Mouse (Mus musculus) midbrain, embryonic 12.5 days (tissue): ENCODE results near the gene Fzd1. TPM values are rescaled to one million over a fixed set of nuclear protein-coding genes. Genes with fewer than 3 reads are reported as not detected.

Experiments used
- ATAC-seq: fragments of 200-750 bp; cut with Nextera tagmentation; 2 replicates; pipeline ENCODE4 v1.8.0; 2017; ENCODE audit warnings: low read depth, moderate TSS enrichment, moderate library complexity; ENCODE audit not compliant: low FRiP score
- H3K27ac ChIP-seq: fragments of 300-500 bp; sonication (generic); replicated peaks from 2 replicates; pipeline ENCODE4 v1.5.1; 2016; ENCODE audit warnings: mild to moderate bottlenecking
- H3K27me3 ChIP-seq: fragments of 300-500 bp; sonication (generic); 2 replicates; pipeline ENCODE4 v1.6.1; 2016; ENCODE audit warnings: mild to moderate bottlenecking
- H3K36me3 ChIP-seq: fragments of 300-500 bp; sonication (generic); 2 replicates; pipeline ENCODE4 v1.6.1; 2016
- H3K4me1 ChIP-seq: fragments of 300-500 bp; sonication (generic); 2 replicates; pipeline ENCODE4 v1.6.1; 2016
- H3K4me2 ChIP-seq: fragments of 300-500 bp; sonication (generic); replicated peaks from 2 replicates; pipeline ENCODE4 v1.6.1; 2016; ENCODE audit warnings: mild to moderate bottlenecking, moderate library complexity
- H3K4me3 ChIP-seq: fragments of 300-500 bp; sonication (generic); 2 replicates; pipeline ENCODE4 v1.5.1; 2016; ENCODE audit warnings: mild to moderate bottlenecking
- H3K9ac ChIP-seq: fragments of 300-500 bp; sonication (generic); replicated peaks from 2 replicates; pipeline ENCODE4 v1.6.1; 2016; ENCODE audit warnings: mild to moderate bottlenecking, moderate library complexity
- H3K9me3 ChIP-seq: fragments of 300-500 bp; sonication (generic); 2 replicates; pipeline ENCODE4 v1.6.1; 2016; ENCODE audit warnings: mild to moderate bottlenecking
- WGBS: fragments of 180-500 bp; shearing (Covaris S2); methylation state at CpG from one replicate; pipeline ENCODE4 v1.1.7; 2016; 5-methylcytosine and 5-hydroxymethylcytosine counted together
- polyA plus RNA-seq: library from polyadenylated mRNA; unstranded; fragments of >200 nt; fragmentation: Nextera tagmentation; extraction: Ambion mirVana; gene quantifications from 2 replicates; pipeline ENCODE4 v1.2.1, GENCODE M21; 2016

Gene Fzd1
- polyA plus RNA-seq, 1 experiment from 2014 or later, result 60.9 TPM

- no peaks in the 10 kb centered on the region for H3K27me3 ChIP-seq
- no peak for ATAC-seq
- H3K9ac ChIP-seq, result no peak overlapping the region
- H3K36me3 ChIP-seq, result no peaks in the 10 kb centered on the region
- no peak overlapping the region for H3K27ac ChIP-seq
- no peaks in the 10 kb centered on the region for H3K9me3 ChIP-seq
- no peak overlapping the region for H3K4me3 ChIP-seq
- peaks cover 12% of the 10 kb centered on the region for H3K4me1 ChIP-seq
- H3K4me2 ChIP-seq, result no peak overlapping the region
- whole genome bisulfite sequencing, result 85% methylated on average over 1 of the region's 1 CpGs
These were observed 12.8 kb upstream of the Fzd1 start for GRCm38 (mm10) chr5:4770609-4771008.

DNA sequence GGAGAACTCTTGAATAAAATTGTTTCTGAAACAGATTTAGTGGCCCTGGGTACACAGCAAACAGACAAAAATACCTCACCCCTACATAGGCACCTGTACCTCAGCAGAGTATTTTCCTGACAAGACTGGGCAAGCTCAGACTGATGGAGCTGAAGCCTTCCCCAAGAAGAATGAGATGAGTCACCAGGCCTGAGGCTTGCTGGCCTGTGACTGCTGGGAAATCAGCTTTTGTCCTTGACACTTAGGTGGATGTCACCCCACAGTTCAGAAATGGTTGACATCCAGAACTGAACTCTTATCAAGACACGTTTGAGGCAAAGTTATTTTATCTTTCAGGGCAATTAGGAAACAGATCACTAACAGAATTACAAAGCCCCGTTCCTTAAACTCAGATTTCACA, 10.1 kb upstream of the Fzd1 start:
- no peak for ATAC-seq
- Histone ChIP-seq H3K27ac (no peak overlapping the region), H3K4me2 (no peak overlapping the region), H3K9ac (no peak overlapping the region), H3K9me3 (no peaks in the 10 kb centered on the region), H3K36me3 (no peaks in the 10 kb centered on the region), H3K4me1 (no peaks in the 10 kb centered on the region), H3K27me3 (no peaks in the 10 kb centered on the region), H3K4me3 (no peak overlapping the region)
- WGBS, result 79% methylated on average over 2 of the region's 2 CpGs

GRCm38 (mm10) chr5:4766719-4767118, 8.9 kb upstream of the Fzd1 start:
- H3K9me3 ChIP-seq, result no peaks in the 10 kb centered on the region
- no peak overlapping the region for H3K9ac ChIP-seq
- no peaks in the 10 kb centered on the region for H3K27me3 ChIP-seq
- no peak overlapping the region for H3K27ac ChIP-seq
- no peak for ATAC-seq
- WGBS, result 71% methylated on average over 5 of the region's 5 CpGs
- H3K4me2 ChIP-seq, result no peak overlapping the region
- H3K36me3 ChIP-seq, result no peaks in the 10 kb centered on the region
- no peaks in the 10 kb centered on the region for H3K4me1 ChIP-seq
- no peak overlapping the region for H3K4me3 ChIP-seq

DNA sequence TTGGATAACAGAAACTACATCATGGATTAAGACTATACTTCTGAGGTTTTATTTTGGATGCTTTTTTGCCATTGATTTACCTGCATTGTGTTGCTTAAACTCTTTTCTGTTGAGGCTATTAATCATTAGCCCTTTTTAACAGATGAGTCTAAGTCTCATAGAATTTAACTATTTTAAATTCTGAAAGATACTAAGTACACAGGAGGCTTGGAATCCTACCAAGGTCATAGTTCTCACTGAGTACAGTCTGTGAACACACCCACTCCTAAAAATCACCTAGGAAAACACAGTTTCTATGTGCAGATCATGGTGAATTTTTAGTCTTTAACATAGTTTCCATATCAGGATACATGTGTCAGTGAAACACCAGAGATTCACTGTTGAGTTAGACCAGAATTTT, 4.1 kb upstream of the Fzd1 start:
- no peak overlapping the region for H3K4me2 ChIP-seq
- peaks cover 10% of the 10 kb centered on the region for H3K27me3 ChIP-seq
- H3K4me3 ChIP-seq, result no peak overlapping the region
- H3K36me3 ChIP-seq, result no peaks in the 10 kb centered on the region
- H3K9ac ChIP-seq, result no peak overlapping the region
- no peak overlapping the region for H3K27ac ChIP-seq
- no peaks in the 10 kb centered on the region for H3K9me3 ChIP-seq
- H3K4me1 ChIP-seq, result peaks cover 11% of the 10 kb centered on the region
- no peak for ATAC-seq

DNA sequence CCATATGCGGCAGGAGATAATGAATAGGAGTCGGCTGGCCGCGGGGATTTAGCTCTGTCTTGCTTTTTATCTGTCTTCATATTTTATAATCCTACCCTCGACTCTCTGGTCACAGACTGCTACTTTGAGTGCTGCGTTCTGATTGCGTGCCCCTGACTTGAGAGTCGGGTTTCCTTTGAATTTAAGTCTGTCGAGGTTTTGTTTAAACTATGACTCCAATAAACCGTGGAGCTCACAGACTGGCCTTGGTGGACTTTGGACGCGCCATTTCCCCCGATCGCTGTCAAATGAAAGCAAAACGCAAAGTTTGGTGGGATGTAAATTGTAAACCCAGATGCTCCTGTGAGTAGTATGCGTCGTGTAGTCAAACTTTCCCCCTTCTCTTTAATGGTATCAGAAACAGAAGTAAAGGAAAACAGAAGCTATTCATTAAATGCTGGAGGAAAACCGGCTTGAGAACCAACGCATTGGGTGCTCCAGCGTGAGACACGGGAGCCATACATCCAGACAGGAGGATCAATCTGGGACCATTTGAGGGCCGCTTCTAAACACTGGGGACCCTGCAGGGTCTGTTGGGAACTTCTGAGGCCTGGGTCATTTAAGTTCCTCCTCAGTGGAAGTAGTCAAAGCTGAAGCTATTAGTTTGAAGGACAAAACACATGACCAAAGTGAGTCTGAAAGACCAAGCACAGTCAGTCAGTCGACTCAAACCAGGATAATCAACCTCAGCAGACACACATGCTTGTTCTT, 671 bp upstream of the Fzd1 start:
- peak overlapping the region; percentile 50 for H3K9ac ChIP-seq
- H3K4me3 ChIP-seq, result peak overlapping the region; percentile 92
- H3K27me3 ChIP-seq, result peaks cover 10% of the 10 kb centered on the region
- H3K27ac ChIP-seq, result peak overlapping the region; percentile 98
- H3K4me2 ChIP-seq, result peak overlapping the region; percentile 82
- H3K36me3 ChIP-seq, result no peaks in the 10 kb centered on the region
- H3K9me3 ChIP-seq, result no peaks in the 10 kb centered on the region
- WGBS, result under 1% methylated on average over 23 of the region's 23 CpGs
- H3K4me1 ChIP-seq, result peaks cover 34% of the 10 kb centered on the region
- ATAC-seq, result no peak

DNA sequence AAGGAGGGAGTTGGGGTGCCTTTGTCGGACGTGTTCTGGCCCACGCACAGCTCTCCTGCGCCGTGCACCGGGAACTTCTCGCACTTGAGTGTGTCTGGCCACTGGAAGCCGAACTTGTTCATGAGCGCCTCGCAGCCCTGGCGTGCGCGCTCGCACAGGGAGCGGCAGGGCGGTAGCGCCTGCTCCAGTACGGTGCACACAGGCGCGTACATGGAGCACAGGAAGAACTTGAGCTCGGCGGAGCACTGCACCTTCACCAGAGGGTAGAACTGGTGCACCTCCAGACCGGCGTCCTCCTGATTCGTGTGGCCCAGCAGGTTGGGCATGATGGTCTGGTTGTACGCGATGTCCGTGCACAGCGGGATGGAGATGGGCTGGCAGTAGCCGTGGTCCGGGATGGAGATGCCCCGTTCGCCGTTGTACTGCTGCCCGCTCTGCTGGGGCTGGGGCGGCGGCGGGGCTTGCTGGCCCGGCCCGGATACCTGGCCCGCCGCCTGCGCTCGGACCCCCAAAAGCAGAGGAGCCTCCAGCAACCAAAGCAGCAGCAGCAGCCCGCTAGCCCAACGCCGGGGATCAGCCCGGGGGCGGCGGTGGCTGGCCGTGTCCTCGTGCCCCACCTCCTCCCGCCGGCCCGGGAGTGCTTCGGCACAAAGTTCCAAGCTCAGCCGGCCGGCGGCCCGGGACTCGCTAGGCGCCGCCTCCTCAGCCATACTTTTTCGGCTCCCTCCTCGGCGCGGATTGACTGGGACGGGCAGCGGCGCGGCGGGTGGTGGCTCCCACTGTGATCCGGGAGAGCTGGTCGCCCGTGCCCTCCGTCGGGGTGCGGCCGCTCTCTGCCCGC, 744 bp downstream of the Fzd1 start:
- Histone ChIP-seq H3K36me3 (no peaks in the 10 kb centered on the region), H3K9ac (peak overlapping the region; percentile 95), H3K9me3 (no peaks in the 10 kb centered on the region), H3K4me3 (peak overlapping the region; percentile 92), H3K4me1 (peaks cover 36% of the 10 kb centered on the region), H3K27me3 (peaks cover 10% of the 10 kb centered on the region), H3K27ac (peak overlapping the region; percentile 98), H3K4me2 (peak overlapping the region; percentile 82)
- under 1% methylated on average over 79 of the region's 80 CpGs for WGBS
- ATAC-seq, result peak; percentile 39

- H3K9me3 ChIP-seq, result no peaks in the 10 kb centered on the region
- ATAC-seq, result no peak; the same call in 1 of the 2 replicates
- WGBS, result 3% methylated on average over 43 of the region's 43 CpGs
- H3K4me1 ChIP-seq, result peaks cover 39% of the 10 kb centered on the region
- peak overlapping the region; percentile 98 for H3K27ac ChIP-seq
- peak overlapping the region; percentile 92 for H3K4me3 ChIP-seq
- peaks cover 10% of the 10 kb centered on the region for H3K27me3 ChIP-seq
- H3K9ac ChIP-seq, result peak overlapping the region; percentile 95
- no peaks in the 10 kb centered on the region for H3K36me3 ChIP-seq
- H3K4me2 ChIP-seq, result peak overlapping the region; percentile 82
These were observed 1.7 kb downstream of the Fzd1 start for GRCm38 (mm10) chr5:4756001-4756681.

GRCm38 (mm10) chr5:4755326-4755725, 2.5 kb downstream of the Fzd1 start:
- peak overlapping the region; percentile 82 for H3K4me2 ChIP-seq
- H3K4me3 ChIP-seq, result peak overlapping the region; percentile 92
- peaks cover 7% of the 10 kb centered on the region for H3K27me3 ChIP-seq
- 30% methylated on average over 11 of the region's 11 CpGs for WGBS
- no peaks in the 10 kb centered on the region for H3K36me3 ChIP-seq
- peak overlapping the region; percentile 98 for H3K27ac ChIP-seq
- H3K9ac ChIP-seq, result peak overlapping the region; percentile 95
- peaks cover 39% of the 10 kb centered on the region for H3K4me1 ChIP-seq
- H3K9me3 ChIP-seq, result no peaks in the 10 kb centered on the region
- no peak for ATAC-seq

DNA sequence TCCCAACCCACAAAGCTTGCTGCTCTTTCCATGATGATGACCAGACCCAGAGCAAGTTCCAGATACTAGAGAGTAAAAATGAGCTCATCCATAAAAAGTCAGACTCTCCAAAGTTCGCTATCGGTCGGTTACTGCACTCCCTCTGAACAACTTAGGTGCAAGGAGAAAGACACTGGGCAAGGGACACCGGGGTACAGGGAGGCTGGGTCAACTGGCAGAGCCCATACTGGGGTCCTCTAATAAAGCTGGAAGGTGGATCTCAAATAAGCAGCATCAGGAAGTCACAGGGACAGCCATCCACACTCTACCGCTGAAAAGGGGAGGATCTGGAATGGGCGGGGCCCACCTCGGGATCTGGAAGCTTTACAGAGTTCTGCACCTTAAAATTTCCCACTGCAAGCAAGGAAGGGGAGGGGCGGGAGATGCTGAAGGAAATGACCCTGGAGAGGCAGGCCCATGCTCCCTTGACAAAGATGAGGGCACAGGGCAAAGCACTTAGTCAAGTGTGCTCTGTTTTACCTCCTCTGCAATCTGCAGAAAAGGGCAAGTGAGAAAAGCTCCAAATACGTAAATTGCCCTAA, 3.0 kb downstream of the Fzd1 start:
- peak overlapping the region; percentile 95 for H3K9ac ChIP-seq
- peaks cover 6% of the 10 kb centered on the region; the same call in 1 of the 2 replicates for H3K27me3 ChIP-seq
- WGBS, result 30% methylated on average over 9 of the region's 9 CpGs
- H3K27ac ChIP-seq, result peak overlapping the region; percentile 58
- no peak for ATAC-seq
- peak overlapping the region; percentile 82 for H3K4me2 ChIP-seq
- H3K9me3 ChIP-seq, result no peaks in the 10 kb centered on the region
- peak overlapping the region; percentile 92 for H3K4me3 ChIP-seq
- H3K4me1 ChIP-seq, result peaks cover 39% of the 10 kb centered on the region
- no peaks in the 10 kb centered on the region for H3K36me3 ChIP-seq

DNA sequence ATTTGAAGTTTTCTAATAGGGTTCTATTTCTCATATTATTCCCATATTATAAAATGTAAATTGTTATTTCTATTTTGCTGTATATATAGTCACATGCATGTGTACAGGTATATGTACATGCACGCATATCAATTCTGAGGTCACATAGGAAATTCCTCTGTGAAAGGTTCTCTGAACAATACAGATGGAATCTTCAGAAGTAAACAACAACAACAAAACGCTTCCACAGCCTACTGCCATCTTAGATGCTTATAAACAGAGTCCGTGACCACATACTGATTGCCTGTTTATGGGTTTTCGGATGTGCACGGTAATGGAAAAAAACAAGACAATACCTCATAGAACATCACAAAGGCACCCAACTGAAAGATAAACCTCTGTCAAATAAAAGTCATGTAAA, 4.7 kb downstream of the Fzd1 start:
- no peak overlapping the region for H3K27ac ChIP-seq
- H3K4me2 ChIP-seq, result peak overlapping the region; percentile 39
- H3K27me3 ChIP-seq, result no peaks in the 10 kb centered on the region
- H3K9ac ChIP-seq, result no peak overlapping the region
- no peaks in the 10 kb centered on the region for H3K36me3 ChIP-seq
- ATAC-seq, result no peak
- 85% methylated on average over 5 of the region's 5 CpGs for WGBS
- peaks cover 28% of the 10 kb centered on the region for H3K4me1 ChIP-seq
- H3K9me3 ChIP-seq, result no peaks in the 10 kb centered on the region
- peak overlapping the region; percentile 27 for H3K4me3 ChIP-seq

GRCm38 (mm10) chr5:4742722-4743121, 15.1 kb downstream of the Fzd1 start:
- no peak for ATAC-seq

More at GRCm38 (mm10) chr5:4742722-4743121, 15.1 kb downstream of the Fzd1 start:
- Histone ChIP-seq H3K4me1 (peaks cover 15% of the 10 kb centered on the region), H3K36me3 (no peaks in the 10 kb centered on the region), H3K9me3 (no peaks in the 10 kb centered on the region), H3K27ac (no peak overlapping the region), H3K9ac (no peak overlapping the region), H3K4me3 (no peak overlapping the region), H3K4me2 (no peak overlapping the region), H3K27me3 (no peaks in the 10 kb centered on the region)
- WGBS, result 61% methylated on average over 4 of the region's 4 CpGs
